Mouse (Mus musculus) MN1 (cell line): Measurements from ENCODE around the gene Enox1.
"Not testable (repeated sequence)": the region's sequence is repeated elsewhere in the genome, so short reads cannot be mapped to it uniquely, and the experiment has no call there.

Experiments used
- DNase-seq: peaks from one replicate; pipeline ENCODE4 v3.0.0-alpha.2; 2016; ENCODE audit warnings: low spot score

The Enox1 gene

DNA sequence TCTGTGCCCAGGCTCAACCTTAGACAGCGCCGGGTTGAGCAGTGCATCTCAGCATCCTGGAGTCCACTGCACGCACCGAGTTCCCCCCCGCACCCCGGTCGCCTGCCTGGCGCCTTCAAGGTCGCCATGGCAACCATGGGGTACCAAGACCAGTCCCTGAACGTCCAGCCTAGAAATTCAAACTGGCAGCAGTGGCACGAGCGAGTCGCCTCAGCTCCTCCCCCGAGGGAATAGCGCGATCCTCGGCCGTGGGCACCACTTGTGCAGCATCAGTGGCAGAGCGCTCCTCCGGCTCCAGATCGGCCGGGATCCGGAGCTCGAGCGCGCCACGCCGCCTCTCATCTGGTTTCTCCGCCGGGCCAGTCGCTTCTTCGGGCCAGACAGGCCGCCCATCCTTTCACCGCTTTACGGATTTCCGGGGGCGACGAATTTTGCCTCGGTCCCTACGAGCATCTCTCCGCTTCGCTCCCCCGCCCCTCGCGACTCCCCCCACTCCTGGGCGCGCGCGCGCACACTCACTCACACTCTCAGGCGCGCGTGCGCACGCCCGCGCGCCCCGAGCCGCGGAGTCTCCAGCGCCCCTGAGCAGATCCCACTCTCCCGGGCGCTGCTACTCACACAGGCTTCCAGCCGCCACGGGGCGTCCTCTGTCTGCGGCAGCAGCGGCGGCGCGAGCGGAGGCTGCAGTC, at the start of gene Enox1:
Gene Enox1 (plus strand): TSS at position 542 of the 689 bp plus-strand sequence.
- peak; percentile 91 for DNase-seq

DNA sequence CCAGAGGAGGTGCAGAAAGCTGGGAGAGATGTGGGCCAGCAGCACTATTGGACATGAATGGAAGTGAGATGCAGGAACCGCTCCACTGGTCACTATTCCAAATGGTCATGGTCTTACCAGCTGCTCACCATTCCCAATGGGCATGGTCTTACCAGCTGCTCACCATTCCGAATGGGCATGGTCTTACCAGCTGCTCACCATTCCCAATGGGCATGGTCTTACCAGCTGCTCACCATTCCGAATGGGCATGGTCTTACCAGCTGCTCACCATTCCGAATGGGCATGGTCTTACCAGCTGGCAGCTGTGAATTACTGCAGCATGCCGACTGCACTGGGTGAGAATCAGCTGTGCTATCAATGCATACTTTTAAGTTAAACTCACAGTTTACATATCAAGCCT, 45.9 kb upstream of the Enox1 start:
- DNase-seq = not testable (repeated sequence)

DNA sequence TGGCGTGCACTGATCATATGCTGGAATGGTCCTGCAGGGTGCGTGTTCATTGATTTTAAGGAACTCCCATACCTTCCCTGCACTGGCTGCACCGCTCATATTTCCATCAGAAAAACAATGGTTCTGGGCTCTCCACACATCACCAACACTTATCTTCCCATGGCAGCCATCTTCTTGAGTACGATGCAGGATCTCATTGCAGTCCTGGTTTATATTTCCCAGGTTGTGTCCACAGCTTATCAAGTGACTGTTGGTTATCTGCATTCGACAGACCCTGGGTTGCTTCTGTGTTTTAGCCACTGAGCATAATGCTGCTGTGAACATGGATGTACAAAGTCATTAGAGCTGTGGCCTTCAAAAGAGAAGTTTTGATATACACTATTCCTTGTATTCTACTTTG, 26.0 kb upstream of the Enox1 start:
- no peak for DNase-seq

DNA sequence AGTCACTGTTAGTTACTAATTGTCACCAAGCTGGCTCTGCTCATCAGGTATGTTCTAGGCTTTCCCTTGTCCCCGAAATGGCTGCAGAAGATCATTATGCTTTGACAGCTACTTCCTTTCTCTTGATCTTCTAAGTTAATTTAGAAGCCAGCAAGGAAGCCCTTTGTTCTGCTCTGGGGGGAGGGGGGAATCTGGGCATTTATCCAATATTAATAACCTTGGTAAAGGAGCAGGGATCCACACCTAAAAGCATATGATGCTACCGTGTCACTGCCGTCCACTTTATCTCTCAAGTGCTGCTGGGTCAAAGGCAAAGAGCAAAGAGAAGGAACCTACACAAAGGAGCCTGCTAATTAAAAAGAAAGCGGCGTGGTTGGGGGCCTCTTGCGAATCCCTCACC, 19.6 kb upstream of the Enox1 start:
- peak; percentile 73 for DNase-seq

DNA sequence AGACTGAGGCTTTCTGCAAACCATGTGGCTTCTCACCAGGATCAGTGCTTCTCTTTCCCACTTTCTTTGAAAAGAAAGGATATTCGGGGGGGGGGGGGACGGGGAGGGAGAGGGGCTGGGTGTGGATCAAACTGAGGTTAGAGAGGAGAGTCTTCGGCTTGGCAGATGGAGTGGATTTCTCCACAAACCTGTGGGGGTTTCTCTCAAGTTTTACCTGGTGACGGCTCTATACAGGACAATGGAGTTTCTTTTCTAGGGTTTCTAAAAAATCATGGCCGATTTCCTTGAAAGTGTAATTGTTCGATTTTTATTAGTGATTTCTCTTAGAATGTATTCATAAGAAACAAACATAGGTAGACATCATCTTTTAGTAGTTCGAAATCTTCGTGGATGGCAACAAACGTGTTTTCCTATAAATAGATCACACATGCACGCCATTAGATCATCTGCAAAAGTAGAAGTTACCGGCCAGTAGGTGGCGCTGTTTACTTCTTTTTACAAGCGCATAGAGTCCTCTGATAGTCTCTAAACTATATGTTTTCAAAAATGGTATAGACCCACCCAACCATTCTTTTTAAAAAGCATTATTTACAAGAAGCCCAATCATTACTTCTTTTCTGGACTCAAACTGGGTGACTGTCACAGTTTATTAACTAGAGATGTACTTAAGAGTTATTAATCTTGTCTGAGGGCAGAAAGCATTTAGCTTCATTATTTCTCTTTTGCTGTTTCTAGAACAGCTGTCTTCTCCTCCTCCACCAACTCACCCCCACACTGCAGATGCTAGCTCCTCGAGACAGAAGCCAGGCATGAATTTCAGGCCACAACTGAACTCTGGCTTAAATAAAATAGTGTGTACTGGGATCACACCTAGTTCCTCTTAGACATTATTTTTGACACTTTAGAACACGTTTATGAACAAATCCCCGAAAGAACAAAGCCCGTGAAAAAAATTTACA, 15.0 kb upstream of the Enox1 start:
- DNase-seq = peak; percentile 90

DNA sequence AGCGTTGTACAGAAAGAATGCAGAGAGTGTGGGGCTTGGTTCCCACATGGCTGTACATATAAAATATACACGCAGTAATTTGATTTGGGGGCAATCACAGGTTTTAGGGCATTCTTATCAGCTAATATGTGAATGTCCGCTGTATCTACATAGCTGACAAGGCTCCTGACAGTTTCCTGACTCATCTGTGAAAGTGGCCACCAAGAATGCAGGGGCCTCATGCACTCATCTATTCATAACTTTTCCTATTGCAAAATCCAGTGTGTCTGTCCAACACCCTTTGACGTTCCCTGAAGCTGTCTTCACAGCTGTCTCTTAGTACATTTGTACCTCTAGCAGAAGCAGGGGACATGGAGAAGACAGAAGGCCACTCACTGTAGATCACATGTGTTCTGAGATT, 11.5 kb upstream of the Enox1 start:
- DNase-seq = no peak

DNA sequence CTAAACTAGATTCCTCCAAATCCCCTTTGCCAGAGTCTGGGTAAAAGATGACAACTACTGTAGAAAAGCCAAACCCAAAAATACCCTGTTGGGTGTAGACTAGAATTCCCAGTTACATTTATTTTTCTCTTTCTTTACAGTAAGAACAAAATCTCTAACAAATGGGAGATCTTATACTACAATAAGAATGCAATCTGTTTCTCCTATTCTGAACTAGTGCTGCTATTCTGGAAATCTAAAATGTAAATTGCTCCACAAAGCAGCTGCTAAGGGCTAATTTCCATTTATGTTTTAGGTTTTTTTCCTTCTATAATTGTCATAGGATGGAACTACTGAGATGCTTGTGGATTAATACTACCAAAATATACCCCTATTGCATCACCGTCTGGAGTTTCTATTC, 8.9 kb upstream of the Enox1 start:
- no peak for DNase-seq

DNA sequence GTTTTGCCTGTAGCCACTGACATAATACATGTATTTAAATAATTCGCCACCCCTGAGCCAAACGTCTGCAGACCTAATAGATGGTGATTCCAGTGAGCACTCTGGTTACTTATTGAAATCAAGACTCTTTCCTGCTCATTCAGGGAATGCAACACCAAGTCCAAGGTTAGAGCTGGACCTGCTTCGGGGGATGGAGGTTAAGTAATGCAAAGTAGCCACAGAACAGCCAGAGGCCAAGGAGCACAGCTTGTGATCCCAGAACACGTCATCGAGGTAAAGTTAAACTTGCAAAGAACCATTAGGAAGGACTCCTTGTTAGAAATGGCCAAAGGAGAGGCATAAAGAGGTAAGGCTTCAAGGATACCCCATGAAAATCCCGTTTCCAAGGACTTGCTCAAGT, 6.0 kb upstream of the Enox1 start:
- no peak for DNase-seq

DNA sequence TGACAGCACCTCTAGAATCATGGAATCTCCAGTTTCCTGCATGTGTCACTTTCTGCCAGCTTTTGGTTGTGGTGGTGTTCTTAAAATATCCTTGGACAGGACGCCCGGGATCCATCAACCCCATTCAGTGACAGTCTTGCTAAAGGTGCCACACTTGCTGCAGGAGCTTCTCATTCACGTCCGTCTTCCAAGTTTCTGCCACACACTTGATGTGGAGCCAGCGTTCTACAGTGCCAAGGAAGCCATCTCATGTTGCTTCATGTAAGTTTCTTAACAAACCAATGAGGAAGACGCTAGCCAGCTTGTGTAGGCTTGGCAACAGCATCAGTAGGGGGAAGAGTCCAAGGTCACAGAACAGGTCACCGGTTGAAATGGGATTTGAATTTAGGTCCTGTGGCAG, 5.1 kb upstream of the Enox1 start:
- DNase-seq = no peak

DNA sequence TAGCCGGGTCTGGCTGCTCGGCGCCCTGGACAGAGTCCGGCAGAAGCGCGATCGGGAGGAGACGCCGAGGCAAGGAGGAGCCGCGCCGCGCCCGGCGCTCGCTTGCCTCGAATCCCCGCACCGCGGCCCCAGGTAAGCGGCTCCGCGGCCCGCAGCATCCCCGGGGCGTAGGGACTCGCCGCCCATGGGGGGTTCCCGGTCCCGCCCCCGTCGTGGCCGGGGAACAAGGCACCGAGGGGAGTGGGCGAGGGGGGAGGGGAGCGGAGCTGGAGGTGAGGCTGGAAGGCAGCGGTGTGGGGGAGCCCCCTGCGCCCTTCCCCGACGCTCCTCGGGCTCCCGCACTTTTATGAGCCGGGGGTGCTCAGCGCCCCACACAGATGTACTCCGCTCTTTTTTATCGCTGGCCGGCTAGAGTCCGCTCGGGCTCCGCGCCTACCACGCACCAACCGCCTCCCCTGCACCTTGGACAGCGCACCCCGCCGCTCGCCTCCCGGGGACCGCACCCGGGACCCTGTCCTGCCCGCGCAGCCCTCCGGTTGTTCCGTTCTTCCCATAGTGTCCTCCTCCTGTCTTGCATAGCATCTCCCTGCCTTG, 445 bp downstream of the Enox1 start:
- no peak for DNase-seq

DNA sequence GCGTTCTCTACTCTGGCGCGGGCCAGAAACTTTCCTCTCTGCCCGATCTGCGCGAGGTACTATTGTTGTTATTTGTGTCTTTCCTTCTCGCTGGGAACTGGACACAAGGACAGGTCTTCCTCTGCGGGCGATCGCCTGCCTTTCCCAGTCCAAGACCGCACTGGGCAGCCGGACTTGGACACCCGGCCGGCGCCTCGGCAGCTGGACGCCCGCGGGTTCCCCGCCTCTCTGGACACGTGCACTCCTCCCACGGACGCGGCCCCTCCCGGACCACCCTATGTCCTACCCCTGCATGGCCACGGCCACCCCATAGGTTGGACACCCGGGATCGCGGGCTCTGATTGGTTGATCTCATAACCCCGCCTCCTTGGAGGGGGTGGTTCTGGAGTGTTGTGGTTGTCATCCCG, 945 bp downstream of the Enox1 start:
- peak; percentile 70 for DNase-seq

DNA sequence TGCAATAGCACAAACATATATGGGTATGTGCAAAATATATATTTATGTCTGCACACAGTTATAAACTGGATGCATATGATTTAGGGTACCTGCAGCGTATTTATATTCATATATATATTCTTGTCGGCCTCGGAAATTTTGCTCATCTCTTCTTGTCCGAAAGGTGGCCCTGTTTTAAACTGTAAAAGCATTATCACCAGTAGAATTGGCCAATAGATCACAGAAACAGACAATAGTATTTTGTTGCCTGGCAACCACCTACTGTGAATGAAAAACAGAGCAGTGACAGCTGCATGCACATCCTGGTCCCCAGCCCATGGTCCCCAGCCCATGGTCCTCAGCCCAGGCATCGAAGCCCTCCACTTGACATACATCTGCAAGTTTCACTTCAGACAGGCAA, 2.8 kb downstream of the Enox1 start:
- peak; percentile 29 for DNase-seq

DNA sequence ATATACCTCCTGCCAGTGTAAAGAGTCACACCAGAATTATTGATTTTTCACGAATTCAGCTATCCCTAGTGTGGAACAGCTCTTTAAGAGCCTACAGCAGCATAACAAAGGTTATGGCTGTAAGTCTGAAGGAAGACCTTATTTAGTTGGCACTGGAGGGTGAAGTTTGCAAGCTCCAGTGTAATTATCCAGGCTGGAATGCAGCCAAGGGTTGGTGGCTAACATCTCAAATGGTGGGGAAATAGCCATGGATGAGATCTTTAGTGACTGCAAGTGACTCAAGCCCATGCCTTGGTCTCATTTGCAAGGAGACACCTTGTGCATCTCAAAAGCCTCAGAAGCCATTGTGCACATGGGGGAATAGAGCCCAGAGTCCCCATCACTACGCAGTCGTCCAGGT, 5.9 kb downstream of the Enox1 start:
- DNase-seq = peak; percentile 20

DNA sequence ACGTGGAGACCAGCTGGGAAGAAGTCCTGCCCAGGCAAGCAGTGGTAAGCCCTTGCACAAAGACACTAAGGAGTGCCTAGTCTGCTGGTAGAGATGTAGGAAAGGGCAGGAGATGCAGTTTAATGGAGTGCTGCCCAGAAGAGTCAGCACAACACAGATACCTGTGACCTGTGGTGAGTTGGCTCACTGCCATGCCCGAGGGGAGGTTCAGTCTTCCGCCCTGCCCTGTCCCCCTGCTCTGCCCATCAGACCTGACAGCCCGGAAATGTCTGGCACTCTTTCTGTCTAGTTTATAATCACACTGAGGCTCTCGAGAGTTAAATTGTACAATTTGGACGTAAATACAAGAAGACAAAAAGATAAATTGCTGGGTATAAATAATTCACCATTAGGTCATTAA, 7.8 kb downstream of the Enox1 start:
- no peak for DNase-seq

DNA sequence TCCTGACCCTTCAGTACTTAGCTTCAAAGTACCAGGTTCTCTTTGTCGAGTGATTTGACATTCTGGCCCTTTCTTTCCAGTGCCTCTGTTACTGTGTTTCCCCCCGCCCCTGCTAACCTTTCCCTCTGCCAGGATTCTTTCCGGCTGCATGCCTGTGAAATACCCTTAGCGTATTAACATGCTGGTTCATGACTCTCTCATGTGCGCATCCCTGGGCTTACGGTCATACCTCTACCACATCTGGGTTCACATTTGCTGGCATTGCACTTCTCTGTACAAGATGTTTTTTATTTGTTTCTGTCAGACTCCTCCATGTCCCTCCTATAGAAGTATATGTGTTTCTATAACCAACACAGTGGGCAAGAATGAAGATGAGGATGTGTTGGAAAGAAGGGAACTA, 11.6 kb downstream of the Enox1 start:
- DNase-seq = no peak

DNA sequence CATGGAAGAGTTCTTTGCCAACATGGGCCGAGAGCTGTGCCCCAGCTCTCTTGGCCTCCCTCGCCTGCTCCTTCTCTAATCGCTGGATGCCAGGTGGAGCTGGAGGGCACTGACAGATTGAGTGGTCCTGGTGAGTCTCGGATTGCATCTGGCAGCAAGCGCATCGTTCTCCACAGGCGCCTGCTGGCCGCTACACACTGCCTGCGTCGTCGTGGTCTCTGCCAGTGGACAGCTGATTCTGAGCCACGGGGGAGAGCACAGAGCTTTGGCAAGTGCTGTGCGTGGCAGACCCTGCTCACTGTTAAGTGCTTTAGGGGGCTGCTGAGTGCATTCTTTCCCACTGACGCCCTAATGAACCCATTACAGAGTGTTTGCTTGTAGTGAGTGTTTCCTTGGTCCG, 17.9 kb downstream of the Enox1 start:
- DNase-seq = peak; percentile 36

DNA sequence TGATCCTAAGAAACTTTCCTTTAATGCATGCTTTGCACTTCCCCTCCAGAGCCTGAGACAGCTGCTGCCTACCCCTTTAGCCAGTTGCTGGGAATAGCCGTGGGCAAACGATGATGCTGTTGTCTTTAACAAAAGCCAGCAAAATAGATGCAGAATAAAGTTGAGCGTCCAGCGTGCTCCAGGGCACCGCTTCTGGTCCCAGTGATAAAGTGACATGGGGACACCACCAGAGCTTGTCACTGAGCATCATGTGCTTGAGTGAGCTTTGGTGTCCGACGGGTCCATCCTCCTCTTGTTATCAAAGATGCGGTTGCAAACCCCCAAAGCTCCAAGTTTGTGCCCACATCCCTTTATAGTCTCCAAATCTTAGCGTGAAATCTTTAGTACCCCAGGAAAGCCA, 18.4 kb downstream of the Enox1 start:
- no peak for DNase-seq

DNA sequence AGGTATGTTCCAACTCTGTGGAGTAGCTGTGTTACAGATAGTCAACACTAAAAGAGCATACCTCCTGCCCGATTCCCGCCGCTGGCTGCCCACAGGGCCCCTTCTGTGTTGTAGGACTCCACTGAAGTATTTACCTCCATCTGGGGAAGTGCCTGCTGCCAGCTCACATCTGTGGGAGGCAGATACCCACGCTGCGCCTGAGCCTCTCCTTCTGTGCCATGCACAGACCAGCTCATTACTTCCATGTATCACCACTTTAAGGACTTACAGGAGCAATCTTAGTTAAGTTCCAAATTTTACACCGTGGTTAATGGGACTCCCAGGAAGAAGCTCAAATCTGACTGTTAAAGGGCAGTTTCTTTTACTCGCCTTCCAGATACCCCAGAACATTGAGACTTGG, 23.7 kb downstream of the Enox1 start:
- DNase-seq = no peak

DNA sequence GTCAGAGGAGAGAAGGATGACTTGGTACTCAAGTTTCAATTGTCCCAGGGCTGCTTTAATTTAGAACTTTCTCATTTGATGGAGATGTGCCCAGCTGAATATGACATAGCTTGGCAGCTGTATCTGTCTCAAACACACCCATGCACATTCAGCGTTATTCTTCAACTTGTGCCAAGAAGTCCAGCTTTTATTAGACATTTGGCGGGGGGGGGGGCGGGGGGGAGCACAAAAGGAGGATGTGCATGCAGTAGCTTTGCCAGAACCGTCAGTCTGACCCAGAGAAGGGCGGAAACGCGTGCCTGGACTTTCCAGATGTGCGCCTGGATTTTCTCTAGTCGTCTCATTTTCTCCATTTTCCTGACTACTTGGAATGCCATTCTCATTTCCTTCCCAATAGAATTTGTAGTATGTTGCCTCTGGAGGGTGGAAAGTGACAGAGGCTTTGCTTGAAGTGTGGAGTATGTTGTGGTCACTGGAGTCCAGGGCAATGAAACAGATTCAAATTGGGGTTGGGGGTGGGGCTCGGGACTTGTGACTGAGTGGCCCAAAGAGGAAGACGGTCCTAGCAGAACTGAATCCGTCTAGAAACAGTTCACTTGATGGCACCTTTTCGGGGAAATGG, 24.3 kb downstream of the Enox1 start:
- peak; percentile 65 for DNase-seq

DNA sequence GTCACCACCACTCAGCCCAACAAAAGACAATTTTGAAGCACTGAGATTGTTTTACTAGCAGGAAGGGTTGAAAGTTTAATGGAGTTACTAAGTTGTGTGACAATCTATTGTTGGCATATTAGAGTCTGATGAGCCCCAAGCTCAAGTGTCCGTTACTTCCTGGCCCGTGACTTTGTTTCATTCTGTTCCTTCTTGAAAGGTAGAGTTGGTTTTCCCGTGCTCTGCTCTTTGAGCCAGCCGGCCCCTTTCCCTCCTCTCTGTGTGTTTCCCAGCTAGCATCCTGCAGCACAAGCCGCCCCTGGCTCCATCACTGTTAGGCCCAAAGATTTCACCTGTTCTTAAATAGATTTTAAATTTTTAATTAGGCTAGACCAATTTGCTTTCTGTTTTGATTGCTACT, 26.9 kb downstream of the Enox1 start:
- no peak for DNase-seq

DNA sequence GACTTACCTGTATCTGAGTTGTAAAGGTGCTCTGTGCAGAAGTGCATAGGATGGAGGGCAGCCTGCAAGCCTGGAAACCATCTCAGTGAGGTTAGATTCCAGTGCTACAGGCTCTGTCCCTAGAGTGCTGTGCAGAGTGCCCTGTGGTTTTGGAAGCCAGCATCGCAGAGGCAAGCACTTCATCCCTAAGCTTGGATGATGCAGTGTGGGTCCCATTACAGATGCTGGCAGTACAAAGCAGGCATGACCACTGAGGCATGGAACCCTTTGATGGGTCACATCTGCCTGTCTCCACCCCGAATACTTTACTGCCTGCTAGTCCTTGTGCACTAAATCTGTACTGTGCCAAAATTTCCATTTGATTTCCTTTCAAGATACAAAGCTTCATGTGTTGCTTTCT, 33.6 kb downstream of the Enox1 start:
- no peak for DNase-seq

DNA sequence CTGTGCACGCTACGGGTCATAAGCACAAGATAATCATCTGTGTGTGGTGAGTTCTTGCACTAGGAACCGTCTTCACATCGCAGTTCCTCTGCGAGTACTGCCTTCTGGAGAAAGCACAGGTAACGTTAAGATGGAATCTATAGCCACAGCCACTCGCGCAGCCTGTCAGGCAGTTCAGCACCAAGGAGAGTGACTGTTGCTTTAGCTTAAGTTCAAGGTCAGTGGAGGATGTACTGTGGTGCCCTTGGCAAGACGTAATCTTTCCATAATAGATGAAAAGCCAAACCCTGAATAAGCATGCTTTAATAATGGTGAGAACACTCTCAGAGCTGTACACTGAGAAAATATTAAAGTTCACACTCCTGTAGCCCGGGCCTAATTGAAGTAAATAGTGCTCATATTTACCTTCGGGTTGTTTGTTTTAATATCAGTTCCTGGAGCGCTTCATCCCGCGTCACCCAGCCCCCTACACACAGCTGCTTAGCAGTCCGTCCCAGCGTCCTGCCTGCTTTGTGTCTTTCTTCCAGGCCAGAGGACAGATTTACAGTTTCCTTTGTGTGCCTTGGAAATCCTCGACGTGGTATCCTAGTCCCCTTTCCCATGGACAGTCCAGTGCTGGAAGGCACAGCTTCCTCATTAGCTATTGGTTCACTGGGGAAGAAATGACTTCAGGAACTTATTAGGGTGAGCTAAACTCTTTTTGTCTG, 38.9 kb downstream of the Enox1 start:
- no peak for DNase-seq
